Mouse (Mus musculus) kidney, adult 2 months (tissue): ENCODE results near the gene Snx25.

ENCODE experiments used
- CTCF ChIP-seq: fragments of 200-500 bp; conservative IDR thresholded peaks from 2 replicates; pipeline ENCODE4 v1.5.1; 2011; ENCODE audit warnings: low read depth, mild to moderate bottlenecking, control low read depth, low read length, moderate library complexity, mixed read lengths; ENCODE audit not compliant: insufficient read depth, insufficient read length
- POLR2A ChIP-seq: fragments of 200-500 bp; IDR thresholded peaks from one replicate; pipeline ENCODE4 v1.6.1; 2011; ENCODE audit warnings: low read depth, low read length, control low read depth

- TF ChIP-seq CTCF: no peak
- no peak for TF ChIP-seq POLR2A
Measured at GRCm38 (mm10) chr8:46193100-46193499, 41.1 kb upstream of the Snx25 start.
